Mouse (Mus musculus) lung, postnatal 4 days (tissue): Measurements from ENCODE around the gene 4930469K13Rik.

Experiments used
- DNase-seq, 2 experiments: peaks; one replicate each; pipeline ENCODE4 v3.0.0; 2021

Gene 4930469K13Rik

DNA sequence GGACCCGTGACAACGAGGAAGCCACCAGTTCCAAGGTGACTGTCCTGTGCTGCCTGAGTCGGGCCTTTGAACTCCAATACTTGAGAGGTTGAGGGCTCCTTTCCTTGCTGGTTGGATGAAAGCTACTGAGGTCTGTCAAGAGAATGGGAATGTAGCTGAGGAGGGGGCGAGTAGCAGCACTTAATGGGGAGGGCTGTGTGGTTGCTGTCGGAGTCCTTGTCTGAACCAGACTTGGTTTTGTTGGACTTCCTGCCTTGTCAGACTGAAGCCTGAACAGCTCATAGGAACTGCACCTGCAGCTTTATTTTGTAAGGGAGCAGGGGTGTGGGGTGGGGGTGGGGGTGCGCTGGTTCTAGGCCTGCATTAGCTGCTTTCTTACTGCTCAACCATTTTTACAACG lies 19.8 kb downstream of the 4930469K13Rik start:
- DNase-seq, result no peak

DNA sequence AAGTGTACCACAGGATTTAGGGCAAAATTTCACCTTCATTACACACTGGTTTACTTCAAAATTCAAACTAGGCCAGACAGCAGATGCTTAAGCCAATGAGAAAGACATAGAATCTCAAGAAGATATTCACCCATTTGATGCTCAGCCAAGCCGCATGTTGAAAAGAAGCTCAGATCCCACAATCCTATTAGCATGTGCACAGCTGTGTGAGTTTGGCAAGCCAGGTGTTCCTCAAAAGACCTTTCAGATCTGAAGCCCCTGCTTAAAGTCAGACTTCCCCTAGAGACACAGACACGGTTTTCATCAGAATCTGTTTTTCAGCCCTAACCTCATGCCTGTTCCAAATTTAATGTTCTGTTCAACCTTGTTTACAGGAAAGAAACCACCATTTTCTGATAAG lies 20.5 kb downstream of the 4930469K13Rik start:
- no peak for DNase-seq

DNA sequence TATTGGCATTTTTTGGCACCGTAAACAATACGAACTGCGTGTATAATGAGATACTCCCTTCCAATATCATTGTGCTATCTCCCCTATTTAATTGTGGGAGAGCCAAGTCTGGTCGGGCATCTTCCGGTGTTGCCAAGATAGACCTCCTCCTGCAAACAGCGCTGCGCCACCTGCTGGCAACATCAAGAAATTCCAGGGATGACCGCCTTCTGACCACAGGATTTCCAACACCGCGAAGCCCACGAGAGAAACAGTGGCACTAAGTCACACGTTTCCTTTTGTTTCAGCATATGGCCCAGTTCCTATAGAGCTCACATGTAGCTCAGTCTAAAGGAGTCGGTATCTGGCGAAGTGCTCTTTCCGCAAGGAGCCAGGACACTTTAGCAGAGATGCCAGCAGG lies 24.6 kb downstream of the 4930469K13Rik start:
- peak; percentile 62 to 73 for DNase-seq

DNA sequence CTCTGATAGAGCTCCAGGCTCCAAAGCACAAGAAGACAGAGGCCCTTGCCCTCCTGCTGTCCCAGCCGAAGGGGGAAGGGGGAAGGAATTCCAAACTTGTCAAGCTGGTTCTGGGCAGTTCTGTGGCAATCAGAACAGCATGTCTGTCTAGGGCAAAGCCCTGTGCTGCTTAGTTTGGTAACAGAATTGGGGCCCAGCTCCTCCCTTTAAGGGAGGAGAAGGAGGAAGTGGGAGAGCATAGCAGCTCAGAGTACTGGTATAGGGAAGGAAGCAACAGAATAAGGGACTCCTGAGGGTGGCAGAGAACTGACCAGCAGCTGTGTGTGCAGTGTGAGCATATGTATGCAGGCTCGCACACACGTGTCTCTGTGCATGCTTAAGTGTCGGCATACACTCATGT lies 26.0 kb downstream of the 4930469K13Rik start:
- DNase-seq, result peak; percentile 26 to 27

- DNase-seq, result no peak
Measured at GRCm38 (mm10) chr11:34070596-34070995, 27.8 kb downstream of the 4930469K13Rik start.

- peak; percentile 19 to 31 for DNase-seq
Measured at GRCm38 (mm10) chr11:34063702-34064485, 34.5 kb downstream of the 4930469K13Rik start.

- no peak for DNase-seq
Measured at GRCm38 (mm10) chr11:34063257-34063656, 35.1 kb downstream of the 4930469K13Rik start.

GRCm38 (mm10) chr11:34061740-34062139 lies 36.6 kb downstream of the 4930469K13Rik start:
- no peak for DNase-seq

- no peak for DNase-seq
Measured at GRCm38 (mm10) chr11:34058960-34059359, 39.4 kb downstream of the 4930469K13Rik start.

DNA sequence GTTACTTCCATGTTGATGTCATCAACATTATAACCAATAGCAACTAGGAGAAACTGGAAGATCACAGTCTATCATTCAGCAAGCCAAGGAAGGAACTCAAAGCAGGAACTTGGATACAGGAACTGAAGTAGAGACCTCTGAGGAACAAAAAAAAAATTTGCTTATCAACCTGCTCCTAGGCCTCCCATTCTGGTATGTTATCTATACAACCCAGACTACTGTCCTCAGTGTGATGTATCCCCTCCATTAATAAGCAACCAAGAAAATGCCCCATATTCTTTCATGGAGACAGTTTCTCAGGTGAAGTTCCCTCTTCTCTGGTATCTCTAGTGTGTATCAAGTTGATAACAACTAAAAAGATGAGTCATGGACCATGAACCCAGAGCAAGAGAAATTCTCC lies 40.0 kb downstream of the 4930469K13Rik start:
- DNase-seq, result no peak

GRCm38 (mm10) chr11:34056715-34057114 lies 41.6 kb downstream of the 4930469K13Rik start:
- no peak for DNase-seq

GRCm38 (mm10) chr11:34054031-34054727 lies 44.2 kb downstream of the 4930469K13Rik start:
- no peak for DNase-seq

DNA sequence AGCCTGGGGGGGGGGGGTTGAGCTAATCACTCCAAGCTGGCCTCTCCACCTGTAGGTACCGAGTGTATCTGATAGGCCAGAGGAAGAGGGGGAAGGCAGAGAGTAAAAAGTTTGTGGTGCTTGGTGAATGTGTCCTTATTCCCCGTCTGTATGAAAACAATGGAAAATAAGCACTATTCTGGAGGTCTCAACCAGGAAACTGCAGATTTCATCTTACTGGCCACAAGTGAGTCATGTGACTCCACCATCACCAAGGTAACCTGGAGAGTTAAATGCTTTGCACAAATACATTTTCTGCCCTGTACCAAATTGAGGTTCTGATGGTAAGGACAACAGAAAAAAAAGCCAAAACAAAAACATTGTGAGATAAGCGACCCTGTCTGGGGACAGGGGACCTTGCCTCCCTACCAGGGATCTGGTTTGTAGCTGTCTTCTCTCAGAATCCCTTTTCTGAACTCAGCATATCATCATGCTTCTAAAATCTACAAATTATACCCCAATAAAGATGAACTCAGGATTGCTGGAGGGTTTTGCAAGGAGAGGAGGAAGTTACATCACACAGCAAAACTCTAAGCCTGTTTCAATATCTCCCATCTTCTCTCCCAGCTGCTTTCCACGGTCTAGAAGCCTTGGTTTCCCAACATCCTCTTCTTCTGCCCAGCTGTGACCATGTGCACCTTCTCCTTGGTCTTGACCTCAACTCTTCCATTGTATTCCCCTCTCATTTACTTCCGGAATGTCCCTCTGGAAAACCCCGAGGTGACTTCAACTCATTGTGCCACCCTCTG lies 45.1 kb downstream of the 4930469K13Rik start:
- no peak for DNase-seq

DNA sequence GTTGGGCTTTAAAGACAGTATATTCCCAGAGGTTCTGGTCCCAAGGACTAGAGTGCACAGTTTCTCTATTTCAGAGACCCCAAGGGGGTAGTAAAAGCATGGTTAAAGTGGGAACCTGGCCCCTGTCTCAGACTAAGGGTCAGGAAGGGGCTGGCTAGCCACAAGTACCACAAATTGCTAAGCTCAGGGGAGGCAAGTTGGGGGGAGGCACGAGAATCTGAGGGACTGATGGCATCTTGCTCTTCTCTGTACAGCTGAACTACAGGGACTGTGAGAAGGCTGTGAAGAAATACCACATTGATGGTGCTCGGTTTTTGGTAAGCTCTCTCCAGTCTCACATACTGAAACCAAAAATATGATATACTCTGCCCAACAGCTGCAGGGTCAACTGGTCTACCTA lies 47.7 kb downstream of the 4930469K13Rik start:
- no peak for DNase-seq

DNA sequence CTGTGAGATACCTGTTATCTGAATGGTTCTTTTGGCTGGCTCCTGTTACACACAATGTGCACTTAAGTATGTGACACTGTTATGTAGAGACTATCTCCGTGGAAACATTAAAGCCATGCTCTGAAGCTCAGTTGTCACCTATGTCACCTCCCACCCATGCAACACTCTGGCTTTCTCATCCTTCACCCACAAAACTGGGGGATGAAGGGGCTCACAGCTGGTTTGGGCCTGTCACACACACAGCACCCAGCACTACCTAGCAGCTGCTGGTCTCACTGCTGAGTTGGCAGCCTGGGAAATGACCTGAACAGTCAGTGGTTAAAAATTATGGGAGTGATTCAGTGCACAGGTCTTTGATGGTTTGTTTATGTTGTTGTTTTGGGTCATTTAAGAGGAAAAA lies 48.3 kb downstream of the 4930469K13Rik start:
- DNase-seq, result no peak

DNA sequence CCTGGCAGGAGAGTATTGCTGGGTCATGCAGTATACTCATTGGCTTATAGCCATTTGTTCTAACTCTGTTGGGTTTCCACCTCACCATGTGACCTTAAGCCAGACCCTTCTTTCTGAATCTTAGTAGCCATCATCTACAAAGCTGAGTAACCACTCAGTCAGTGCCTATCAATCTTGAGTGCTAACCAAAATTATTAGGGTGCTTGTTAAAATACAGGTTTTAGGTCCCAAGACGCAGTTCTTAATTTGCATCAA lies 49.3 kb downstream of the 4930469K13Rik start:
- DNase-seq, result no peak

GRCm38 (mm10) chr11:34048375-34049124 lies 49.8 kb downstream of the 4930469K13Rik start:
- DNase-seq, result no peak

GRCm38 (mm10) chr11:34047542-34047937 lies 50.8 kb downstream of the 4930469K13Rik start:
- DNase-seq, result no peak

- DNase-seq, result peak in 1 of 2 experiments; percentile 33
Measured at GRCm38 (mm10) chr11:34046767-34047541, 51.4 kb downstream of the 4930469K13Rik start, which contains the start of gene Lcp2. Gene Lcp2, plus strand, starts transcription at chr11:34046920.

DNA sequence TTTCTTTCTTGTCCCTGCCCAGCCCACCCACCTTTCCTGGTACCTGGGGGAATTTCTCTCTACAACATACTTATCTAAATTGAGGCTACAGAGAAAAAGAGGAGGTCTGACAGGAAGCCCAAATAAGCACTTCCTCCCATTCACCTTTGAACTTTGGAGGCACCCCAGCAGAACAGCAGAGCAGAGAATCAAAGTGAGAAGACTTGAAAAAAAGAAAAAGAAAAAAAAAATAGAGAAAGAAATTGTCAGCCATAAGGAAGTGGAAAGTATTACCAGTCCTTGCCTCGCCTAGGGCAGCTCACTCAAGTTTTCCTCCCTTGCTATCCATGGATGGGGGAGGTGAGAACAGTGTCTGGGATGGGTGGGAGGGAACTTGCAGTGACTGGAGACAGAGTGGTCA lies 55.5 kb downstream of the 4930469K13Rik start:
- no peak for DNase-seq

DNA sequence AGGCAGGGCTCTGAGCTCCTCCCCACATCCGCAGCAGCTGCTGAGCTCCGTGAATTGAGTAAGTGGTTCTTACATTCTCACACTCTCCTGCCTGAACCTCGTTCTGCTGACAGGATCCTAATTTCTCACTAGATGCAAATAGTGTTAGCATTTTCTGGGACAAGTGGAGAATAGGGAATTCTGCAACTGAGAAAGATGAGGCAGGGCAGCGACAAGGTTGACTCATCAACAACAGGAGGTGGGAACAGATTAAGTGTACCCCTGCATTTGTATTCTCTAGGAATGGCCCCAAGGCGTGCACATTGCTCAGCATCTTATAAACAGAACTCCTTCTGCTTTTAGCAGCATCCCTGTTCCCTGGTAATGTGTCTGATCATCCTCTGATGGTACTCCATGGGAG lies 58.3 kb downstream of the 4930469K13Rik start:
- DNase-seq, result no peak
